Mouse (Mus musculus): ENCODE results near the gene Iqcc. TPM values are rescaled to one million over a fixed set of nuclear protein-coding genes. Genes with fewer than 3 reads are reported as not detected.

Iqcc gene
- polyA plus RNA-seq, 1 experiment from 2014 or later, result 7.3 TPM

Other genes with a start within 250 kb of the Iqcc start
- gene Zbtb8a, start 241.0 kb downstream of the Iqcc start, polyA plus RNA-seq (2015; fragmentation: Nextera tagmentation; extraction: Ambion mirVana), result 2.3 TPM in 2 replicates
- gene Zbtb8b, start 178.2 kb downstream of the Iqcc start, polyA plus RNA-seq (2015; fragmentation: Nextera tagmentation; extraction: Ambion mirVana), result 0.79 and 1.2 TPM in 2 replicates
- gene Bsdc1, start 157.5 kb downstream of the Iqcc start, polyA plus RNA-seq (2015; fragmentation: Nextera tagmentation; extraction: Ambion mirVana), result 71.8 and 82.6 TPM in 2 replicates
- gene Tssk3, start 128.1 kb downstream of the Iqcc start, polyA plus RNA-seq (2015; fragmentation: Nextera tagmentation; extraction: Ambion mirVana), result 0.09 and 0.12 TPM in 2 replicates
- gene Fam229a, start 127.9 kb downstream of the Iqcc start, polyA plus RNA-seq (2015; fragmentation: Nextera tagmentation; extraction: Ambion mirVana), result 0.28 and 0.82 TPM in 2 replicates
- 51.3 and 52.7 TPM in 2 replicates for gene Marcksl1, start 105.5 kb downstream of the Iqcc start, polyA plus RNA-seq (2015; fragmentation: Nextera tagmentation; extraction: Ambion mirVana)
- 98.9 and 100 TPM in 2 replicates for gene Hdac1, start 76.4 kb downstream of the Iqcc start, polyA plus RNA-seq (2015; fragmentation: Nextera tagmentation; extraction: Ambion mirVana)
- 2.4 and 3.3 TPM in 2 replicates for gene Lck, start 45.5 kb downstream of the Iqcc start, polyA plus RNA-seq (2015; fragmentation: Nextera tagmentation; extraction: Ambion mirVana)
- 6.7 and 7.2 TPM in 2 replicates for gene Fam167b, start 40.5 kb downstream of the Iqcc start, polyA plus RNA-seq (2015; fragmentation: Nextera tagmentation; extraction: Ambion mirVana)
- gene Eif3i, start 18.5 kb downstream of the Iqcc start, polyA plus RNA-seq (2015; fragmentation: Nextera tagmentation; extraction: Ambion mirVana), result 156 and 159 TPM in 2 replicates
- 113 and 115 TPM in 2 replicates for gene Tmem234, start 18.4 kb downstream of the Iqcc start, polyA plus RNA-seq (2015; fragmentation: Nextera tagmentation; extraction: Ambion mirVana)
- gene Dcdc2b, start 4.8 kb downstream of the Iqcc start, polyA plus RNA-seq (2015; fragmentation: Nextera tagmentation; extraction: Ambion mirVana), result 0.70 and 0.86 TPM in 2 replicates
- 10.3 and 12.2 TPM in 2 replicates for gene Ccdc28b, start 4.8 kb upstream of the Iqcc start, polyA plus RNA-seq (2015; fragmentation: Nextera tagmentation; extraction: Ambion mirVana)
- gene Txlna, start 22.0 kb upstream of the Iqcc start, polyA plus RNA-seq (2015; fragmentation: Nextera tagmentation; extraction: Ambion mirVana), result 23.0 and 26.7 TPM in 2 replicates
- 6.0 and 6.8 TPM in 2 replicates for gene Kpna6, start 53.7 kb upstream of the Iqcc start, polyA plus RNA-seq (2015; fragmentation: Nextera tagmentation; extraction: Ambion mirVana)
- gene Tmem39b, start 77.7 kb upstream of the Iqcc start, polyA plus RNA-seq (2015; fragmentation: Nextera tagmentation; extraction: Ambion mirVana), result 2.5 and 3.5 TPM in 2 replicates
- gene Khdrbs1, start 123.2 kb upstream of the Iqcc start, polyA plus RNA-seq (2015; fragmentation: Nextera tagmentation; extraction: Ambion mirVana), result 25.7 and 26.1 TPM in 2 replicates
- gene Ptp4a2, start 192.1 kb upstream of the Iqcc start, polyA plus RNA-seq (2015; fragmentation: Nextera tagmentation; extraction: Ambion mirVana), result 140 and 174 TPM in 2 replicates